Mouse (Mus musculus) urinary bladder, adult 18-20 months (tissue): ENCODE results near the gene Tdrd9.
"Not testable (repeated sequence)": the region's sequence is repeated elsewhere in the genome, so short reads cannot be mapped to it uniquely, and the experiment has no call there.

Source experiments
- DNase-seq, 2 experiments: peaks; one replicate each; pipeline ENCODE4 v3.0.0; 2022; ENCODE audit warnings: low spot score in 2 of 2, mixed read lengths in 2 of 2

Gene Tdrd9

DNA sequence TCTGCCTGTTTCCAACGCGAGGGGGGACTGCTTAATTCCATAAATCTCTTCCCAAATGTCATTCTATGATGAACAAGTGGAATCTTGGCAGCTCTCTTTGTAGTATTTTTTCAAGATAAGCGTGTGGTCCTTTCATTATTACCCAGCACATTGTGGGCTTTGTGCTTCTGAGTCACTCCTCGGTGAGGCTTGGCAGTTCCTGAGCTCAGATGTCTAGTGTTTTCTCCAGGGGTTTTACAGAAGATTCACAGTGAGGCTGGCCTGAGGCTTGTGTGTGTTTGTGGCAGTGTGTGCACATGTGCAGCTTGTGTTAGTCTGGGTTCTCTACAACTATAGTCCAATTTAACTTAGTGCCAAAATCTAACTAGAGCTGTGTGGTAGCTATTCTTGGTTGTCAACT, 56.0 kb downstream of the Tdrd9 start:
- DNase-seq, result no peak

DNA sequence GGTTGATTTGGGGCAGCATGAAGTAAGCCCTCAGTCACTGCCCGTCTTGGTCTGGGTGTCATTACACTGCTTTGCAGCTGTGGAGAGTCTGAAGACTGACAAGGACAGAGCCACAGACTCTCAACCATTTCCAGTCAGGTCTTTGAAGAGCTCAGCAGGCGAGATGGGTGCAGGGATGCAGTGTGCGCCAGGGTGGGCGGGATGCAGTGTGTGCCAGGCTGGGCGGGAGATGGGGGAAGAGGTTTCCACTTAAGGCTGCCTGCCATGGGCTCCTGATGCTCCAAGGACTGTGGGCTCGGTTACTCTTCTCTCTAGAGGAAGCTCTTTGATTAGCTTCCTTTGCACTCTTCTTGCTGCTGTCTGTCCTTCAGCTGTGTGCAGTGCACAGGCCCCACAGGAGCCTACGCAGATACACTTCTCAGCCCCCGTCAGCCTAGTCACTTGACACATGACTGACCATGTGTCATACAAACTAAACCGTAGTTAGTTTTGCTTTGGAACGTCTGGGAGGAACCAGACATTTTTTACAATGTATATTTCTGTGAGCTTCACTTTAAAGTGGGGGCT, 62.1 kb downstream of the Tdrd9 start:
- DNase-seq, result no peak

DNA sequence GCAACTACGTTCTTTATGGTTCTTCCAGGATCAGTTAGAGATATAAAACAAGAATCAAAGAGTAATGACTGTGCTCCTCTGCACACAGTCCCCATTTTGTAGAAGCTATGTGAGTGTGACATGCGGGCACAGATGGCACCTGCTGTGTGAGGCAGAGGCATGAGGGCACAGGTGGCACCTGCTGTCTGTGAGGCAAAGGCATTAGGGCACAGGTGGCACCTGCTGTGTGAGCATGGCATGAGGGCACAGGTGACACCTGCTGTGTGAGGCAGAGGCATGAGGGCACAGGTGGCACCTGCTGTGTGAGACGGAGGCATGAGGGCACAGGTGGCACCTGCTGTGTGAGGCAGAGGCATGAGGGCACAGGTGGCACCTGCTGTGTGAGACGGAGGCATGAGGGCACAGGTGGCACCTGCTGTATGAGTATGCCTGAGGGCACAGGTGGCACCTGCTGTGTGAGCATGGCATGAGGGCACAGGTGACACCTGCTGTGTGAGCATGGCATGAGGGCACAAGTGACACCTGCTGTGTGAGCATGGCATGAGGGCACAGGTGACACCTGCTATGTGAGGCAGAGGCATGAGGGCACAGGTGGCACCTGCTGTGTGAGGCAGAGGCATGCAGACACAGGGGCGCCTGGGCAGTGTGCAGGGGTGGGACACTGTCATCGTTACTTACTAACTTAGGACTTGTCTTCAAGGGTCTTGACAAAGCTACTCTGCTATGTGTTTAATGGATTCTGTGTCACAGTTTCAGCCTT, 64.2 kb downstream of the Tdrd9 start:
- not testable (repeated sequence) for DNase-seq

DNA sequence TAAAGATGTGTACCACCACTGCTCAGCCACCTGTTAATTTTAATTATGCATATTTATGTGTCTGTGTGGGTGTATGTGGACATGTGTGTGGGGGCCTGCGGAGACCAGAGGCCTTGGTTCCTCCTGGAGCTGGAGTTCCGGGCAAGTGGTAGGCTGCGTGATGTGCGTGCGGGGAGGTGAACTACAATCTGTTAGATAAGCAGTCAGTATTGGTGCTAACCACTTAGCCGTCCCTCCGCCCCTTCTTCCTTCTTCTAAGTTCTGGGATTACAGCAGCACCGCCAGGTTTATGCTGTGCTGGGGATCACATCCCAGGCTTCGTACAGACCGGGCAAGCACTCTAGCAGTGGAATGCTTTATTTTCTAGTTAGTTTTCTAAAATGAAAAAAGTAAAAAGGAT, 67.1 kb downstream of the Tdrd9 start:
- no peak for DNase-seq

DNA sequence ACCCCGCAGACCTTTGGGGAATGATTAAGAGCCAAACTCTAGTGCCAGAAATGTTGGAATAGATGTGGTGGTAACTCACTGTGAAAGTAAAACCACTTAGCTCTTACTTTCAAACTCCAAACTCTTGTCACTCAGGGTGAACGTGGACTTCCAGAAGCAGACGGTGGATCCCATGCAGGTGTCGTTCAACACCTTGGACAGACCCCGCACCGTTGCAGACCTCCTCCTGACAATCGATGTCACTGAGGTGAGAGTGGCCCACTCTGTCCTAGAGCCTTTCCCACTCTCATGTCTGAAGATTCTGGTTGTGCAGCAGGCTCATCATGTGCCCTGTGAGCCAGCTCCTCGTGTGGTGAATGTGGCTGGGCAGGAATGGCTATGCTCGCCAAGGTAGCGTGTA, 67.8 kb downstream of the Tdrd9 start:
- no peak for DNase-seq

DNA sequence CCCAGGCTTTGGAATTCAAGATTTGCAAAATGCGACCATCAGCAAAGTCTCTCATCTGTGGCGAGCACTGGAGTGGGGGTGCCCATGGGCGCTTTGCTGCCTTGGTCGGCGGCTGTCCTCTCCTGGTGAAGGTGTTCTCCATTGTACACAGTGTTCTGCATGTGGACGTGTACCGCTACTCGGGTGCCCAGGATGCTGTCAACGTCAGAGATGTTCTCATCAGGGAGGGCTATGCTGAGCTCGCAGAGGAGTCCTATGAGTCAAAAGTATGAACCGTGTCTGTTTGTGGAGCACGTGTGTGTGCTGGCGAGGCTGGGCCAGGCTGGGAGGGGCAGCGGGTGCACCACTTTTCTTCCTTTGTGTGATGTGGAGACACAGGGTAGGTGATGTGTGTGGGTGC, 71.3 kb downstream of the Tdrd9 start:
- no peak for DNase-seq

DNA sequence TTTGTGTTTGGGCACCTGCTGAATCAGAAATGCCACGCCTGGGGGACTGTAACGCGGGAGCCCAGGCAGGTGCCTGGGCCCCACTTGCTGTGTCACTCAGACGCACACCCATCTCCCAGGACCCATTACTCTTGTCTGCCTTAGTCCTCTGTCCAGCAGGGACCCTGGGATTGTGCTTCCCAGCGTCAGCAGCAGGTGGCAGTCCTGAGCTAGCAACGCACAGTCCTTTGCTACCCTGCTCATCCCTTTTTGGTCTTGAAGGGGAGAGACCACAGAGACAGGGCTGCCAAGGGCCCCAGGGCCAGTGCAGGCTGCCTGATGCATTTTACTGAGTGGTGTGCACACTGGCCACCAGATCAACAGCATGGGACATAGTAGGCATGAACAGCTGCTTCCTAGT, 106.3 kb downstream of the Tdrd9 start:
- DNase-seq, result peak in 1 of 2 experiments; percentile 81

DNA sequence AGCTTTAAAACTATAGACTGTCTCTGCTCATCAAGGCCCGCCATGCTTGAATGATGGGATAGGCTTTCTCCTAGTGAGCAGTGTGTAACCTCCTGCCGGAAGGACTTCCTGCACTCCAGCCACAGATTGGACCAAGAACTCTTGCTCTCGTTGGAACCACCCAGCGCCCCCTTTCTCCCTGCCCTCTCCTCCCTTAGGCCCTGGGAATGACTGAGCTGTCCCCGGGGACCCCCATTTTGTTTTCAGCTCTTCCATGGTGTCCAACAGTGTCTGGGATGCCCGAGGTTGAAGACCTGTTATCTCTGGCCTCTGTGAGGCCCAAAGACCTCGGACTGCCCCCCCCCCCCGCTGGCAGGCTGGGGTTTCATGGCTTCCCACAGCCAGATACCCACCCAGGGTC, 108.6 kb downstream of the Tdrd9 start:
- no peak for DNase-seq

DNA sequence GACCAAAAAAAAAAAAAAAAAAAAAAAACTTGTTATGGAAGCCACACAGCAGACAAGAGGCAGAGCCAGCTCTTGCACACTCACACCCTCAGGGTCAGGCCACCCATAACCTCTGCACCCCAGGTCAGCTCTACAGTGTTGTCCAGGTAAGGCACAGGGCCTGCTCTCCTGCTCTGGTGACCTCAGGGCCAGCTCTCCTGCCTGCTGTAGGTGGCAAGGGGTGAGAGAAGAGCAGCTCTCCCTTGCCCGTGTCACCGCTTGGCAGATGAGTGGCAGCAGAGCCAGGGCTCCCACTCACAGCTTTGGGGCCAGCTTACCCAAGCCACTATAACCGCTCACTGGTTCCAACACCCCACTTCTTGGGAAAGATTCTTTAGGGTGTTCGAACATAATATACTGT, 109.6 kb downstream of the Tdrd9 start:
- no peak for DNase-seq

DNA sequence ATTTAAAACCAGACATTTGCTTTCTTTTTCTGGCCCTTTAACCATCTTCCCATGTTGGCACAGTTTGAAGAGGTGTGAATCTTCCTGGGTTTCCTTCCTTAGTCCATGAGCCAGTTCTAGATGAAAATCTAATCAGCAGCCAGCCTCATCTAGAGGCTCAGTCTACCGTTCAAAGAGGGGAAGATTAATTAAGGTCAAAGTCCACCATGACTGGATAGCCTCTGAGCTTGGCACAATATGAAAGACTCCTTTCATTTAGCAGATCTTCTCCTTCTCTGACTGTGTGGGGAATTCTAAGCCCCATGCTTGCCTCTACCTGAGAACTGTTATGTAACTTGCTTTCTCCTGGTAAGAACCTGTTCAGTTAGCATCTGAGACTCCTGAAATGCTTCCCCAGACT, 110.9 kb downstream of the Tdrd9 start:
- no peak for DNase-seq

DNA sequence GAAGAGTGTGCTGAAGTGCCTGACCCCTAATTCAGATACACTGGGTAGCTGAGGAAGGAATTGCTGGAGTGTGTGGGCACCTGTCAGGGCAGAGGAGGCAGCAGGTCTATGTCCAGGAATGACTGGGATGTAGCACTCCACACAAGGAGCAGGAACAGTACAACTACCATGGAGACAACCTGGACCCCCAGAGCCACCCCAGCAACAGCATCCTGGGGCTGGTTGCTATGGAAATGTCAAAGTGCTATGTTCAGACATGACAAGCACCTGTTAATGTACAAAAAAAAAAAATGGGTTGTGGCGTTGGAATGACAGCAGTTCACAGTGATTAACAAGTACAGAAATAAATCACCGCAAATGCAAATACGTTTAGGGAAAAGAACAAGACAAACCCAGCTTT, 114.9 kb downstream of the Tdrd9 start:
- DNase-seq, result no peak

DNA sequence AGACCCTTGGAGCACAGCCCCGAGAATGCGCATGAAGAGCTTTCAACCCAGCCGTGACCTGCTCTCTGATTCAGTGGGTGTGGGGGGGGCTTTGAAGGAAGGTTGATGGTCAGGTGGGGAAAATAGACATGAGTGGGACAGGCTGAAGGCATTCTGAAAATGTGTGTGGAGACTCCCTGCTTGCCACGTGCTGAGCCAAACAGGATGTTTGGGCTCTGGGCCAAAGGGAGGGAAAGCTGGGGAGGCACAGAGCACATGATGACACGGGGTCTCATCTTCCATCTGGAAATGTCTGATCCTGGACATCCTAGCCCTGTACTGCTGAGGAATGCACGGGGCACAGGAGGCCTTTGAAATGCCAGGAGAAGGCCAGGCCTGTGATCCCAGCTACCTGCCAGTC, 115.4 kb downstream of the Tdrd9 start:
- DNase-seq, result no peak

DNA sequence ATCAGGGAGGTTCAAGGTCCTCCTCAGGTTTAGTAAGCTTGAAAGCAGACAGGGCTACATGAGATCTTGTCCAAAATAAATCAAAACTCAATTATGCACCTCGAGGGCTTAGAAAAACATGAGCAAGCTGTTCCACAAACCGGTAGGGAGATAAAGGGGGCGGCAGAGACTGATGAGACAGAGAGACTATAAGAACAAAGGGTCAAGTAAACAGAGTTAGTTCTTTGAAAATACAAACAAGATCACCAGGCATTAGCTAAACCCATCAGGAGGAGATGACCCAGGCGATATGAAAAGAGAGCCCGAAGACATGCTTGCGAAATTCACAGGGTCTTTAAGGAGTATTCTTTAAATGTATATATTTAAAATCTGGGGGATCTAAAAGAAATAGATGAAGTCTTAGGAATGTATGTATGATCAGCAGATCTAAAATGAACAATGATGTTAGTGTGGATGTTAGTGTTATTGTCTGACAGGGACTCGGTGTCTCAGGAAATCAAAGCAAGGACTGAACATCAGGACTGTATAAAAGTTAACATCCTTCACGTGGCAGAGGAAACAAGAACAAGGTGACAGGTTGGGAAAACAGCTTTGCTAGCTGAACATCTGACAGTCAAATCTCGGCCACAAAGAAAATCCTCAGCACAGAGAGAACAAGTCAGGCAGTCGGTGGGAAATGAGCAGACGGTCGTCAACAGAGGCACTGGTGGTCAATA, 117.4 kb downstream of the Tdrd9 start:
- no peak for DNase-seq

DNA sequence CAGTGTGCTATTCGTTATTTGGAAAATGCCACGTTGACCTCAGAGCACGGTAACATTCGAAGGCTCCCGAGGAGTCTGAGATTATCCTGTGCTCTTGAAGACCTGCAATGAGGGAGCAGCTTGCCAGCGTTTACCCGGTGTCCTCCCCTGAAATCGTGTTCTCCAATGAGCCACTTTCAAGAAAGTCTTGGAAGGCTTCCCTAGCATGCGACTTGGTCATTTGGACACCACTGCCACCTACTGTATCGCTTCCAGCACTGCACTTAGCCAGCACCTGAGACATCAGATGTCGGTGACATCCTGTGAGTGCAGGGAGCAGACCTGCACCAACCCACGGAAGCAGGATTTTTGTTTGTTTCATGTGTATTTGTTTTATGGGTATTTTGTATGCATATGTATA, 119.7 kb downstream of the Tdrd9 start:
- DNase-seq, result peak; percentile 29 to 31

DNA sequence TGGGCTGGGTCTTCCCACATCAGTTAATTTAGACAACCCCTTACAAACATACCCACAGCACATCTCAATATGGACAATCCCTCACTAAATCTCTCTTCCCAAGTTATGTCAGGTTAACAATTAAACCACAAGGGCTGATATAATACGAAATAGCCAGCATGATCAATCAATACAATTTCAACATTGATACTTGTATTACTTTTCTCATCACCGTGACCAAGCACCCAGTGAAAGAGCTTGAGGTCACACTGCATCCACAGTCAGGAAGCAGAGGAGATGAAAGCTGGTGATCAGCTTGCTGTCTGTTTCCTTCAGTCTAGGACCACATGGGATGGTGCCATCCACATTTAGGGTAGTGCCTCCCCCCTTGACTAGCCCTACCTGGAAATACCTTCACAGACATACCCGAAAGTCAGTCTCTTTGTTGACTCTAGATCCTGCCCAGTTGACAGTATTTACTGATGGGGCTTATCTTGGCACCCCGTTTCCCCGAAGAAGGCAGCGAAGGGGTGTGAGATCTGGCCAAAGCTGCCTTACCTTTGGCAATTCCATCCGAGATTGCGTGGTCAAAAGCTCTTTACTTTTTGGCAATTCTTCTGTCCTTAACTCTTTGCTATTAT, 123.0 kb downstream of the Tdrd9 start:
- DNase-seq, result no peak

DNA sequence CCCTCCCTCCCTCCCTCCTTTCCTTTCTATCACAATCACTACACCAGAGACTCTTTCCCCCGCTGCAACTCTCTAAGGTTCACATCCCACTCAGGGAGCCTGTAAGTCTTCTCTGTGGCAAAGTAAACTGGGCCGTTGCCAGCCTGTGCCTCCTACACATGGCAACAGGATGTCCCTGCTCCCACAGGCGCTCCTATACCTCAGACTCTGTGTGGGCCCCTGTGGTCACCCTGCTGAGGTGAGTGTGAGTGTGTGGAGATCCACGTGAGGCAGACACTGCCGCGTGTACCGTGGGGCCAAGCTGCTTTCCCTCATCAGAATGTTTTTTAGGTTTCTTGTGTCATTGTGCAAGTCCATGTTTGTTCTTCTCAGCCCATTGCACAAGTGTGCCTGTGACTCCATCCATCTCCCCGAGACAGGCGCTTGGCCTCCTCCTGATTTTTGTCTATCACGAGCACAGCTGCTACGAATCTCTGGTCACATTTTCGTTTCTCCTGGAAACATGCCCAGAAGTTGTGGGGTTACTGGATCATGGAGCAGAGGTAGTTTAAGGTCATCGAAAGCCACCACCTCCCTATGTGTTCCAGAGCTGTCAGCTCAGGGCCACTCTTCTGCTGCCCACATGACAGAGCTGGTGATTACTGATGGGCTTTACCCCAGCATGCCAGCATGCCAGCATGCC, 124.8 kb downstream of the Tdrd9 start:
- no peak for DNase-seq

DNA sequence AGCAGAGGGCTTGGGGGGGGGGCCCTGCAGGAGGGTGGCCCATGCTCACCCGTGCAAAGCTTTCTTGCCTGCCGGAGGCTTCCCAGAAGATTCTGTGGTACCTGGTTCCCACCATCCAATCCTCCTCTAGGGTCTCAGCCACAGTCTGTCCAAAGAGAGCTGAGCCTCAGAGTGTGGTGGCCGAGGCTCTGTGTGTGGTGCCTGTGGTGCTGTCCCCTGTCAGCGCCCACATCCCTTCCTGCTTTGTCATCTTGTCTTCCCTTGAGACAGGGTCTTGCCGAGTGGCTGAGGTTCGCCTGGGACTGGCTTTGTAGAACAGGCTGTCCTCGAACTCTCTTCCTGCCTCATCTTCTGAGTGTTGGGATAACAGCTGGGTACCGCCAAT, 125.4 kb downstream of the Tdrd9 start:
- DNase-seq, result no peak

DNA sequence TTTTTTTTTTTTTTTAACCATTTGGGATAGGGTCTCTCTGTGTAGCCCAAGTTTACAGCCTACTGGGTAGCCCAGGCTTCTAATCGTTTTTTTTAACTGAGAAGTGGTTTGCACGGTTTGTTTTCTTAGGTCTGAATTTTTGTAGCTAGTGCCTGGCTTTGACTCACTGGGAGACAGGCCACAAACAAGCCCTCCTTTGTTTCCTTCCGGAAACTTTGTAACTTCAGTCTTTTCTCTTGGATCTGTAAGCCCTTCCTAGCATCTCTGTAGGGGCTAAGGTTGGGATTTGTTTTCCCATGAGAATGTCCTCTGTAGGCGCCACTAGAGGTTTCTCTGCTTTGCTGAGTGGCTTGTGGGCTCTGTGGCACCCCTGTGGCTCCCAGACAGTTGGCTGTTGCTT, 128.7 kb downstream of the Tdrd9 start:
- DNase-seq, result no peak

DNA sequence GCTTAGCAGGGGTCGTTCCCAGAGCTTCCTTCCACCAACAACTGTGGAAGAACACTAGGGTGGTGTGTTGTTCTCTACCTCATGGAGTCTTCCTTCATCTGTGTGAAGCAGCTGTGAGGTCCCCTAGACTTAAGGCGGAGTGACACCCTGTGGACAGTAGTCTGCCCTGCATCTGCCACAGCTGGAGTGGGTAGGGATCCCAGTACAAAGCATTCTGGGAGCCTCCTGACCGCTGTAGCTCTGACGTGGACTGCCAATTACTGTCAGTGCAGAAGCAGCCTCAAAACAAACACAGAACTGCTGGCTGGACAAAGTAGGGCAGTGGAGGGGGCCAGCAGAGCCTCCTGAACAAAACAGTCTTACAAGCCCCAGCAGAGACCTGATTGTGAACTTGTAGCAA, 129.7 kb downstream of the Tdrd9 start:
- DNase-seq, result no peak

DNA sequence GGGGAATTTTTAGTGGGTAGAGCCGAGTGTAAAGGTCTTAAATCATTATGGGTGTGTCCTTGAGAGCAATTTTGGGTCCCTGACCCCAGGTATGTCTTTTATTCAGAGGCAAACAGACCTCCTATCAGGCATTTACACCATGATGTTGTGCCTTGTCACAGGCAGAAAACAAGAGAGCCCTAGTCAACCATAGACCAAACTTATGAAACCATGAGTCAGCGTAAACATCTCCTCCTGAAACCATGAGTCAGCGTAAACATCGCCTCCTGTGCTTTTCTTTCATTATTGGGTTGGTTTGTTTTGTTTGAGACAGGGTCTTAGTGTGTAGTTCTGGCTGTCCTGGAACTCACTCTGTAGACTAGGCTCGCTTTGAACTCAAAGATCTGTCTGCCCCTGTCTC, 131.8 kb downstream of the Tdrd9 start:
- no peak for DNase-seq

DNA sequence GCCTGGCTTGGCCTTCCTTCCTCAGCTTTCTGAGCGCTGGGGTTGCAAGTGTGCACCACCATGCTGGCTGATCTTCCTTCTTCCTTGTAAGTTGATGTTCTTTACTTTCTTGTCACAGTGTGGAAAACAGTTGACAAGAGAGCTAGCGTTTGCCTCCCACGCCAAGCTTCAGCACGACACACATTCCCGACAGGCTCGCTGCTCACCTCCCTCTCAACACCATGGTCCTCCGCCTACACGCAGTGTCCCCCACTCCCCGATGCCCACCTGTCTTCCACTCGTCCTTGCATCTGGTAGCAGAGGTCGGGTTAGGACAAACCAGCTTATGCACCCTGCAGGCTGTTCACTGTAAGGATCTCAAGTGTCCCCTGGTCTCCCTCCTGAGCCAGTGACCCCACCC, 133.5 kb downstream of the Tdrd9 start:
- no peak for DNase-seq

DNA sequence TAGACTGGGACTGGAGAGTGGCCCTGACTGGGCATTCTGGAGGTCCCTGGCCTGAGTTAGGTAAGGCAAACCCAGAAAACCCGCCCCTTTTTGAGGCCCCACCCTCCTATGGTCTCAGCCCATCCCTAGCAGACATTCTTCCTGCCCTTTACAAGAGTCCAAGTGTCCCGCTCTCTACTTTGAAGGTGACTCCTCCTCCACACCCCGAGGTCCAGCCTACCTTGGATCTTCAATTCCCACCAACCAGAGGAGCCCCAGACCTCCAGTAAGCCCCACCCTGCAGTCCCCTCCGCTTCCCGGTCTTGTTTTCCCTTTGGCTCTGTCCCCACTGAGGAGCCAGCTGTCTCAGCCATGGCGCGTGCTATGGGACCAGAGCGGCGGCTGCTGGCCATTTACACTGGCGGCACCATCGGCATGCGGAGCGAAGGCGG, 135.2 kb downstream of the Tdrd9 start, which contains the start of gene Aspg:
Gene Aspg (plus strand): TSS at position 139 of the 431 bp plus-strand sequence.
- DNase-seq, result no peak
